Mouse (Mus musculus) kidney, postnatal 10 days (tissue): ENCODE results near the gene Maea.
A peak's percentile ranks its signal among the peaks of the same experiment; 100 is the strongest.

Experiments
- DNase-seq: peaks from one replicate; pipeline ENCODE4 v3.0.0; 2021; ENCODE audit warnings: mixed read lengths

Maea gene

DNA sequence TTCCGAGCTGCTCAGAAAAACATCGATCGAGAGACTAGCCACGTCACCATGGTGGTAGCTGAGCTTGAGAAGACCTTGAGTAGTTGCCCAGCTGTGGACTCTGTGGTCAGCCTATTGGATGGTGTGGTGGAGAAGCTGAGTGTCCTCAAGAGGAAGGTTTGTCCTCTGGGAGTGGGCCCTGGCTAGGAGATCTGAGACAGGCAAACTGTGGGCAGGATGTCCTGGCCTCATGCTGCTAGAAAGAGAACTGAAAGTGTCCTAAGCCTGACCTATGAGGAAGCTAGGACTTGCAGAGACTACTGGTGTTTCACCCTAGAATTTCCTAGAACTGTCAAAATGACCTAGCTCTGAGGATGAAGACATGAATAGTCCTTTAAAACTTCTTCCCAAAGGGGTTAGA, 23.2 kb downstream of the Maea start:
- no peak for DNase-seq

DNA sequence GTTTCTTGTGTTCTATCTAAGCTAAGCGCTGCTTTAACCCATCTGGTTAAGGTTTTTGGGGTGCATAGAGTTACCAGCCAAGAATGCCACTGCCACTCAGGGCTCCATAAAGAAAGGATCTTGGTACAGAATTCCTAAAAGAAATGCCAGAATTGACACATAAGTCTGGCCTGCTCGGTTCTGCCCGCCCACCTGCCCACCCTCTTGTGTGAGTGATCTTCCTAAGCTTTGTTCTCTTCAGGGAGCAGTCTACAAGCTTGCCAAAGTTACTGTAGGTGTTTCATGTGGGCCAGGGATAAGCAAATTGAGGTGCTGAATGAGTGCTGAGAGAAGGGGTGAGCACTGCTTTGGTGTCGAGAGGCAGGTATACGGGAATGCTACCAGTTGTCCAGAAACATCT, 28.0 kb downstream of the Maea start:
- no peak for DNase-seq

DNA sequence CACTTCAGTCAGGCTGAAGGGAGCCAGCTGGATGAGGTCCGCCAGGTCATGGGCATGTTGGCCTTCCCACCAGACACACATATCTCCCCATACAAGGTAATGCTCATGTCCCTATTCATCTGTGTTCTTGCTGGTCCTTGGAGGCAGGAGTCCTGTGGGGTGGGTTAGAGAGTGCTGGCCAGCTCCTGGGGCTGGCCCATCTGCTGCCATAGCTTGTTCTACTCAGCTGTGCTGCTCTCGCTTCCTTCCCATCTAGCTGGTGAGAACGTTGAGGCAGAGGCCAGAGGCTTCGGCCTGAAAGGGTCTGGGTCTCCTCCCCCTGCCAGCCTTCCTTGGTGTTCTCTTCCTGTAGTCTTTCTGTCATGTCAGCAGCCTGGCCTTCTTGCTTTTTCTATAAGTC, 33.3 kb downstream of the Maea start:
- DNase-seq: no peak

DNA sequence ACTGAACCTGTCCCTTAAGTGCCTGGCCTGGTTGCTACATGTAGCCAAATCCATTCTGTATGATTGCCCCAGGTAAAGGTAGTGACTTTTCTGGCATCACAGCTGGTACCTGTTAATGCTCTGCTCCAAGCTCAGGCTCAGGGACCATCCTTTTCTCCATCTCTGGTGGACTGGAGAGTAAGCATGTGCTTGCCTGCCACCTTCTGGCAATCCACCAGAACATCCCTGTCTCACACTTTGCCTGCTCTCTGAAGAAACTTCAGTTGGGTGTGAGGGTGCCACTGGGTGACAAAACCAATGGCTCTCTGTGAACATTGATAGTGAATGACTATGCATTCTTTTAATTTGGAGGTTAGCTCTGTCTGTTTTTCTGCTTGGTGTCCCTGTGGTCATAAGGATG, 35.8 kb downstream of the Maea start:
- DNase-seq: peak; percentile 45

DNA sequence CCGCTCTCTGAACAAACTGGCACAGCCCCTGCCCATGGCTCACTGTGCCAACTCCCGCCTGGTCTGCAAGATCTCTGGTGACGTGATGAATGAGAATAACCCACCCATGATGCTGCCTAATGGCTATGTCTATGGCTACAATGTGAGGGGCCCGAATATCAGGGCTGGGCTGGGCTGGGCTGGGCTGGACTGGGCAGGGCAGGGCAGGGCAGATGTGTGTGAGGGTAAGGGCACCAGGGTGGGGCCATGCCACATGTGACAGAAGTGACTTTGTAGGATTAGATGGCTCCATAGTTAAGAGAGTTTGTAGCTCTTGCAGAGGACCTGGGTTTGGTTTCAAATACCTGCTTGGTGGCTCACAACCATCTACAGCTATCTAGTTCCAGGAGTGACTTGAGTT, 36.4 kb downstream of the Maea start:
- DNase-seq: no peak

DNA sequence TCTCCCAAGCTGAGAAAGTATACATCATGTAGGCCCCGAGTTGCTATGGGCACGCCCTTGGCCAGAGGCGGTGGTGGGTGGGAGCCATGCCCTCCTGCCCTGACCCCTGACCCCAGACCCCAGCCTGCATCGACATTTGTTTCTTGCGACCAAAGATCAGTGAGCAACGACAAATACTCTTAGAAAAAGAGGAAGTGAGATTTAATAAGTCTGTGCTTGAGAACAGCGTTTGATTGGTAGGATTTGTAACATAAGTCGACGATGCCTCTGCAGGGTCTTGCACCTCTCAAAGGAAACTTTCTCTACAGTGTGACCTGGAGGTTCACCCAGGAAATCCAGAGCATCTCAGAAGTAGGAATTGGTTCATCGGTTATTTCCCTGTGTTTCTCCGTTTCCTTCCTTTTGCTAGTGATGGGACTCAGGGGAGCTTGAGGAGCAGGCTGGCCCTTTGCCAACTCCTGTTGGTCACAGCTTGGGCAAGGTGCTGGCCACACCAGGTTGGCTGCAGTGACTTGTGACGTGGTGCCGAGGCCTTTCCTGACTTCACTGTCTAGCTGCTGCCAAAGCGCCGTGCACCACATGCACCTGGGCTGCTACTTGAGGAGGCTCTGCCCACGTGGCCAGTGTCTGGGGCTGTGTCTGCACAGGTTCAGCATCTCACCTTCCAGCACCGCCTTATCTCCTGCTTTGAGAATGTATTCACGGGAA, 37.2 kb downstream of the Maea start:
- peak; percentile 40 for DNase-seq

DNA sequence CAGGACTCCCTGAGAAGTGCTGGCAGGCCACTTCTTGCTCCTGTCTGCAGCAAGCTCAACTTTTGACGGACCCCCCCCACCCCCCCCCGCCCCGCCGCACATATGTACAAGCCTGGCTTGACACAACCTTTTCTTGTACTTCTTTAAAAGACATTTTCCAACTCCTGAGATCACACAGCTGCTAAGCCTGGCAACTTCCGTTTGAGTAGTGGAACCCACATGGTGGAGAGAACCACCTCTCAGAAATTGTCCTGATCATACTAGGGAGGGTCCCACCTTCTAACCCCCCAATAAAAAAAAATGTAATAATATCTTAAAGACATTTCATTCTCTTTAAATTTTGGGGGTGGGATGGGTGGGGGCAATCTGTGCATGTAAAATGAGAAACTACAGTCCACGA, 41.9 kb downstream of the Maea start:
- DNase-seq: no peak

DNA sequence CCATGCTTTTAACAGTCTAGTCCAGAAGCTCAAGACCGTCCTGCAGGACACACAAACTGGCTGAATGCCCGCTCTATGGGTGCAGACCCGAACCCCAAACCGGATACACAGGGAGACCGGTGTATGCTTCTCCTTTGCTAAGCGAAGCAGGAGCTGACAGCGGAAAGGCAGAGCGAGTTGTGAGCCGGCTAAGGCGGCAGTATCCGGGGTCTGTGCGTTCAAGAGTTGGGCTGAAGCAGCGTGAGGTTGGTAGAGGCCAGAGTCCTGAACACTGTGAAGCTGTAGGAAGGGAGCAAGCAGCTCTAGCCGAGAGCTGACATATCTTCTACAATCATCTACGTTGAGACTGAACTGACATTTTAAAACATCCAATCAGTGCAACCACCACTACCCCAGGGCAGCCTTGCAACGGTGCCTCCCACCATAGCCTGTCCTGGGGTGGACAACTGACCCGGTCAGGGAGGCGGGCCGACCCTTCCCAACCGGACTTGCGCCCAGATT, 42.5 kb downstream of the Maea start:
- peak; percentile 64 for DNase-seq

DNA sequence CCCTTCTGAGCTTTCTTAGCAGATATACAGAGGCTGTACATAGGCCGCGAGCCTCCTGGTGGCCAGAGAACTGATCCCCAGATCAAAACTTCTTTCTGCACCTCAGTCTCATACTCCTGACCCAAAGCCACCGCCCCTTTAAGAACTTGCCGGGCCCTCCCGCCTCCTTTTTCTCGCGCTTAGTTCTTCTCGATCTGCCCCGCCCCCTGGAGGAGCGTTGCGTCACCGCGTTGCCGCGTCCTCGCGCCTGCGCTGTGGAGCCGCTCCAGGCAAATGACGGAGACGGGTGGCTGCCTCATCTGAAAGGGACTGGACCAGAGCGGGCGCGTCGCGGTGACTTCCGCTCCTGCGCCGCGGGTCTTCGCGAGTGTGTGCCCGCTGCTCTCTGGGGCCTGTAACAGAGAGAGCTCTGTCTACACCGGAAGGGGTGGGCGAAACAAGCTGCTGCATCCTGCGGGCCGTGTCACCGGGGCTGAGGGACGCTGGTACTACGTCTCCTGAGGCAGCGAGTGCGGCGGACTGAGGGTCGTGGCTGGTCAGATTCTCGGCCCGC, 43.1 kb downstream of the Maea start, which contains the start of gene Uvssa:
TSS of gene Uvssa (plus strand) at position 248 of the 553 bp plus-strand sequence.
- DNase-seq: peak; percentile 100

DNA sequence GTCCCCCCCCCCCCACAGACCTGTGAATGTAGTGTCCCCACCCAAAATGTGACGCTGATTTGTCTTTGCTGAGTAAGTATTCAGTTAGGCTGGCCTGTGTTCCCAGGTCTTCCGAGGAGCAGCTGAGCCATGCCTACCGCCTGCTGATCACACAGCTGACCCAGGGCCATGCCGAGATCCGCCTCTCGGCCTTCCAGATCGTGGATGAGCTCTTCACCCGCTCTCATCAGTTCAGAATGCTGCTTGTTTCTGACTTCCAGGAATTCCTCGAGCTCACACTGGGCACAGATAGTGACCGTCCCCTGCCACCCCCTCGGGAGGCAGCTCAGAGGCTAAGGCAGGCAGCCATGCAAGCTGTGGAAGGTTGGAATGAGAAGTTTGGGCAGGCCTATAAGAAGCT, 52.2 kb downstream of the Maea start:
- DNase-seq: no peak

DNA sequence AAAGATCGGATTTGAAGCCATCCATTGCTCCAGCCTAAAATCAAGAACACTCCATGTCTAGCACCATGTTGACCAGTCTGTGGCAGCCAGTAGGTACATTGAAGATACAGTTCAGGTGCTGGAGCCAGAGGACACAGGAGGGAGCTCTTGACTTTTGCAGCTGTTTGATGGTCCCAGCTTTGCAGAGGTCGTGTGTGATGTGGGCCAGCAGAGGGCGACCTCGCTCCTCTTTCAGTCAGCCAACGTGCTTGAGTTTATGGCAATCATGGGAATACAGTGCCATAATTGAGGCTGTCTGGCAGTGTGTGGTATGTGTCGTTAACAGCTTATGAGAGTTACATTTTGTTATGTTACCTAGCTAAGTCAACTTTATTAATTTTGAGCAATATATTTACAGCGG, 58.5 kb downstream of the Maea start:
- DNase-seq: peak; percentile 88

DNA sequence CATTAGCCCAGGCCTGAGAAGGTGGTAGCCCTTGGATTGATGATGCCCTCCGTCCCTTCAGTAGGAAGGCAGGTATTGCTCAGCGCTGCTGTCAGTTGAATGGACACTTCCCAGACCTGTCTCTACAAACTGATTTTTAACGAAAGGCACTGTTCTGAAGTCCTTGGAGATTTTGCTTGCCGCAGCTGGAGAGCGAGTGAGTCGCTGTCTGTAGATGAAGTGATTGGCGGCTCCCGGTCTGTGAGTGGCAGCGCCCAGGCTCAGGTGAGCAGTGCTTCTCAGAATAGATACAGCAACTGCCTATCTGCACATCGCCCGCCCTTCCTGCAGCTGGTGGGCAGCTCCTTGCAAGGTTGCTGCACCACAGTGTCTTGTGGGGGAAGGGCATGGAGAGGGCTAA, 60.4 kb downstream of the Maea start:
- DNase-seq: no peak

DNA sequence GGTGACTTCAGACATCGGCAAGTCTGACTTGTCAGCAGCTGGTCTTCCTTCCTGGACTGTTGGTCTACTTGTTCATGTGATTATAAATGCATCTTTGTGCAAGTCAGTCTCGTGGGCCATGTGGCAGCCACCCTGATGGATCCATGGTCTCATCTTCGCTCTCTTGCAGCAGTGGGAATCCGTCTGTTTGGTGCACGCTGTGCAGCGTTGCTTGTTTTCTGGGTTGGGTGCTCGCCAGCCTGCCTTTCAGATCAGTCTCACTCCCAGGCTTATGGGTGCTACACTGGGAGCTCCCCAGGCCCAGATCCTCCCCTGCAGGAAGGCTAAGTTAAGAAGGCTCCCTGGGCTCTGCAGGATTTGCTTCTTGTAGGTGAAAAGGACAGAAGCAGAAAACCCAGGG, 61.5 kb downstream of the Maea start:
- DNase-seq: no peak

DNA sequence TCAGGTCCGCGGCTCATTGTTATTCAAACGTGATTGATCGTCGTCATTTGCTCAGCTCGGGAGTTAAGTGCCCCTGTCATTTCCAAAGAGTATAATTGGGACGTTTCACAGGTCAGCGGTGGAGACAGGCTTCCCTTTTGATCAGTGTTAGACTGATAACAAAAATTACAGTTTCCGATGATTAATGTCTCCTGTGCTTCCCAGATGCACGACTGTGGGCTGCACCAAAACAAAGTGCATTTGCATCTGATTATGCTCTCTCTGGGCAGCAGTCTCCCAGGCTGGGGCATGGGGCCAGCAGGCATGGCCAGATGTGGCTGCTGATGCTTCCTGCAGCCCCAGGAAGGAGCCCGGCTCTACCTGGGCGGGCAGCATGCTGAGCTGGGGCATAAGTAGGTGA, 65.5 kb downstream of the Maea start:
- DNase-seq: no peak

DNA sequence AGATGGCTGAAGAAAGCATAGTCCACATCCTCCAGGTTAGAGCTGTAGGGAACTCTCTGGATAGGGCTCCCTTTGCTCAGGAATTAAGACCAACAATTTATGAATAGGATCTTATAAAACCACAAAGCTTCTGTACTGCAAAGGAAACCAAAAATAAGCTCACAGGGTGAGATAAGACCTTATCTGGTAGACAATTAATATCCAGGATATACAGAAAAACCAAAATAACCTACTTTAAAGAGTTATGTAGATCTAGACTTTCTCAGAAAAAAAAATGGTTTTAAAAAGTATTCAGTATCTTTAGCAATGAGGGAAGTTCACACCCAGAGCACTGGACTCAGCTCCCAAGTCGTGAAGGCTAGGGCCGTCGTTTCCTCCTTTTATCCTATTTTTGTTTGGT, 85.0 kb downstream of the Maea start:
- DNase-seq: no peak
